Mouse (Mus musculus): Measurements from ENCODE around the gene Rnd1.
A peak's percentile ranks its signal among the peaks of the same experiment; 100 is the strongest.

The Rnd1 gene

GRCm38 (mm10) chr15:98640157-98640556, 37.1 kb downstream of the Rnd1 start:
- no peak for DNase-seq (ENCODE audit: low read depth, low spot score)

DNA sequence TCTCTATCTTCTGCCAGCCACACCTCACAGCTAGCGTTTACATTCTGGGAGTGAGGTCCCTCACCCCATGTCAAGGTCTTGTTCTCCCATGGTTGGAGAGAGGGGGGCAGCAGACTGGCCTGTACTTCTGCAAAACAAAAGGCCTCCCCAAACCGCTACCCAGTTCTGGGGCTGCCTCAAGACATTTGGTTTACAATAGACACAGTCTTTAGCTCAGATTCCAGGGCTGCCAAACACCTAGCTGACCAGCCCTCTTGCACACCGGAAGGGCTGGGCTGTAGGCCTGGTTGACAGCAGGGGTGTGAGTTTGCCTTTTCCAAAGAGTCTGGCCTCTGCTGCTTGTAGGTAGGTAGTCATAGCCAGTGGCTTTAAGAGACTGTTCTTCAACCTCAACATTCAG, 40.1 kb downstream of the Rnd1 start:
- no peak for DNase-seq (ENCODE audit: low read depth, low spot score)

DNA sequence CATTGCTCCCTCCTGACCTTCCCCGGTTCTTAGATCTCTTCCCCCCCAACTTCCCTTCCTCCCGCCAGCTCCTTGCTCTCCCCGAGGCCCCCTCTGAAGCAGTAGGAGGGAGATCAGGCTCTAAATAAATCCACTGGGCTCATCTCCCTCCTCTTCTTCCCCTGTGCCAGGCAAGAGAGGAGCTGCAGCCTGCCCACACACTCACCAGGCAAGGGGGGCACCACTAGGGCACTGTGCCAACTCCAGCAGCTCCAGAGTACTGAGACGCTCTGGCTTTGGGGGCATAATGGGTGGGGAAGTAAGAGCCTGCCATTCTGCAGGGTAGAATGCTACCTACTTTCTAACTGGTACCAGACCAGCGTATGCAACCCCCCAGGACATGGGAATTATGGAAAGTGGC, 40.7 kb downstream of the Rnd1 start:
- DNase-seq (ENCODE audit: low read depth, low spot score), result no peak

- DNase-seq (ENCODE audit: low read depth, low spot score), result no peak
Measured at GRCm38 (mm10) chr15:98635291-98635841, 41.9 kb downstream of the Rnd1 start.

GRCm38 (mm10) chr15:98634541-98635081, 42.6 kb downstream of the Rnd1 start:
- peak; percentile 50 for DNase-seq (ENCODE audit: low read depth, low spot score)

GRCm38 (mm10) chr15:98633822-98634470, 43.3 kb downstream of the Rnd1 start:
- DNase-seq (ENCODE audit: low read depth, low spot score), result peak; percentile 35

- DNase-seq (ENCODE audit: low read depth, low spot score), result peak; percentile 37
Measured at GRCm38 (mm10) chr15:98632921-98633320, 44.3 kb downstream of the Rnd1 start.

DNA sequence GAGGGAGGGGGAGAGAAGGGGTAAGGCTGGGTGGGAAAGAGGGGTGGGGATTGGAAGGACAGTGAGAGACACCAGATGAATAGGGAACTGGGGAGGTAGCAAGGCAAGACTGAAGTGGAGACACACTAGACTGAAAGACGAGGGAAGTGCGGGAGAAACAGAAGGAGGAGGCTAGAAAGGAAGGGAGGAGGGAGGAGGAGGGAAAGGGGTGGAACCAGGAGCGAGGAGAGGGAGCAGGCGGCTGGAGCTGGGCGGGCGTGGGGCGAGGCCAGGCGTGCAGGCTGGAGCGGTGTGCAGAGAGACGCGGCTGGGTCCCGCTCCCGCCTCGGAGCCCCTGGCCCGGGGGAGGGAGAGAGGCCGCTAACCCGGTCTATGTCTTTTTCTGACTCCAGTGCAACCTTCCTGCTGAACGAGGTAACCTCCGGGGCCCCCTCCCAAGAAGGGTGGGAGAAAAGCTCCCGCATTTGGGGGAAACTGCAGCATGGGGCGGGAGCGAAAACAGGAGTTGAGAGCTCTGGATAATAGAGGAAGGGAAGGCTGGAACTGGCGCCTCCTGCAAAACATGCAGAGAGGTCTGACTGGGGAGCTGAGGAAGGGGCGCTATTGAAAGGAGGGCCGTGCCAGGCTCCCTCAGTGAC, 45.0 kb downstream of the Rnd1 start:
- DNase-seq (ENCODE audit: low read depth, low spot score), result no peak

DNA sequence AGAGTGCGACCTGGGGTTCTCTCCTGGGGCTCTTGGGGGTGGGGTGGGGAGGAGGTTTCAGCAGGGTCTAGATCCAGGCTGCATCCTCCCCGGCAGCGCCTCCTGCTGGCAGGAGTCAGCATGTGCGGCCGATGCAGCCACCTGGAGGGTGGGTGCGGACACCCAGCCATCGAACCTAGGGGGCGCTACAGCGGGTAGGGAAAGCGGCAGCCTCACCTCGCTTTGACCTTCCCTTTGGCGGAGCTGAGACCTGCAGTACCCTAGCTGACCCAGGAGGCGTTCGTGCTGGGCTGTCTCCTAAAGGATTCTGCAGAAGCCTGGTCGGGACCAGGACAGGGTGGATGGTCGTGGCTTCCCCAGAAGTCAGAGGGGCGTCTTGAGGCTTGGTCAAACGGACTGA, 45.8 kb downstream of the Rnd1 start:
- peak; percentile 76 for DNase-seq (ENCODE audit: low read depth, low spot score)

GRCm38 (mm10) chr15:98630540-98630939, 46.7 kb downstream of the Rnd1 start, which contains the start of gene Cacnb3:
Gene Cacnb3, plus strand, starts transcription at chr15:98630840.
- no peak for DNase-seq (ENCODE audit: low read depth, low spot score)

DNA sequence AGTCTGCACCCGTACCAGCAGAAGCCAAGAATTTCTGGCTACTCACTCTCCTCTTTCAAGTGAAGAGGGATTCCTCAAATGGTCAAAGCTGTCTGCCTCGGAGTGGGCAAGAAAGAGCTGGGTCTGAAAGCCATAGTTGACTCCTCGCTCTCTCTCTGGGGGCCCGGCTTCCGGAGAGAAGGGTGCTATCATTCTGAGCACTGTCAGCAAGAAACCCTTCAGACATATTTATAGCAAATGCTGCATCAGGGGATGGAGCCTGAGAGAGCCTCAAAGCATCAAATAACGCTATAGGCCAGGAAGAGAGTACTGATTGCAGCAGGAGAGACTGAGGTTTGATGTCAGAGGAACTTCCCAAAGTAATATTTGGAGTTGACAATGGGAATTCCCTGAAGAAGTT, 47.8 kb downstream of the Rnd1 start:
- no peak for DNase-seq (ENCODE audit: low read depth, low spot score)

DNA sequence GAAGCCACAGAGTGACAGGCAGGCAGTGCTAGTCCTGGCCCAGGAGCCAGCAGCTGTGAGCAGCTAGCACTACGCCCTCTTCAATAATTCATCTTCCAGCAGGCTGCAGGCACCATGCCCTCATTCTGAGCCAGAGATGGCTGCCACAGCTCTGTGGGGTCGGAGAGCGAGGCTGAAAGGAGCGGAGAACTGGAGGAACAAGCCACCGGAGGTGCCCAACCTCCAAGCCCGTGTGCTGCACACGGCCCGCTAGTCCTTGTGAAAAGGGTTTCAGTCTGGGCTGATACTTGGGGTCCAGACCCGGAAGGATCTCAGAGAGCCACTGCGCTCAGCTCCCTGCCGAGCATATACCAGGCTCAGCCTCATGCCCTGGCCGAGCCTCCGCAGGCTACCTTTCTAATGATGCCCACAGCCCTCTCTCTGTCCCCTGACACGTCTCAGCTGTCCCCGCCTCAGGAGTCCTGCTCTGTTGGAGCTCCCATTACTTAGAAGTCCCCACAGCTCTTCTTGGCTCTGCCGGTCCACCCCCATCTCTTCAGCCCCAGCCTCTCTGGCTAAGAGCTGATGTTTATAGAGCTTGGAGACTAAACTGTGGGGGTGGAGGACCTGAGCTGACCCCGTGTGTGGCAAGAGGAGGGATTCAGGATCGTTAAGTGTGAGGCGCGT, 48.5 kb downstream of the Rnd1 start:
- no peak for DNase-seq (ENCODE audit: low read depth, low spot score)

DNA sequence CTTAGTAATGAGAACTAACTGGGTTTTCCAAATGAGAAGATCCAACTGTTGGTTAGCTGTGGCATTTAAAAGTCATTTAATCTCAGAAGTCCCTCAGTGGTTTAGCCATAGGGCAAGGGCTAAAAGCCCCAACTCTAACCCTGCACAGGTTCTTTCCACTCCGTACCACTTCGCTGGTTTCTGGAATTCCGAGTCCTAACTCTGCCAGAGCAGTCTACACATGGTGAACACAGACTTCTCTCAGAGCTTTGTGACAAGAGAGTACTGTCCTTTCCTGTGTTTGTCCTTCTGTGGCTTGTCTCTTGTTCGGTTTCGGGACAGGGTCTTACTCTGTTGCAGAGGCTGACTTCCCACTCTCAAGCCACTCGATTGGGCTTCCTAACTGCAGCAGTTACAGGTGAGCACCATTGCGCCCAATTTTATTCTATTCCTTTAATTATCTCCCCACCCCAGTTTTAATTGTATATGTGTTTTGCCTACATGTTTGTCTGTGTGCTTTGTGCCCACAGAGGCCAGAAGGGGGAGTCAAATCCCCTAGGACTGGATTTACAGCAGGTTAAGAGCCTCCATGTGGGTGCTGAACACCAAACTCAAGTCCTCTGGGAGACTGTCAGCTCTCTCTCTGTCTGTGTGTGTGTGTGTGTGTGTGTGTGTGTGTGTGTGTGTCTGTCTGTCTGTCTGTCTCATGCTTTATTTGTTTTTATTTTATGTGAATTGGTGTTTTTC, 50.6 kb downstream of the Rnd1 start:
- DNase-seq (ENCODE audit: low read depth, low spot score), result no peak

GRCm38 (mm10) chr15:98626078-98626477, 51.2 kb downstream of the Rnd1 start:
- no peak for DNase-seq (ENCODE audit: low read depth, low spot score)

DNA sequence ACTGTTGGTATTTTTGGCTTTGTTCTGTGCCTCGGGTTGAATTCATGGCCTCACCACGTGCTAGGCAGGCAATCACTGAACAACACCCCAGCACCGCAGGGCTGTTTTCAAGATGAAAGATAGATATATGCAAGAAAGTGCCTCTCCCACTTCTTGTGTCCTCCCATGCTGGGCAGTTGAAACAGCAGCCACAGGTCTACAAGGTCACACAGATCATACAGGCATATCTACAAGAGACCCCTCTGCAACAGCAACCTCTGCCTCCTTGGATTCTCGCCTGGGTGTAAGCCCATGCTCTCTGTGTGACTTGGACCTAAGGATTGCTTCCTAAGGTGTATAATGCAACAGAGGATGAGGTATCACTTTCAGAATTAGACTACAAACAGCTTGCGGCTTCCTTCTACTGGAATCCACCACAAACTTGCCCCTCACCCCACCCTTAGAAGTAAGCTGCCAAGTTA, 53.9 kb downstream of the Rnd1 start:
- DNase-seq (ENCODE audit: low read depth, low spot score), result no peak

- no peak for DNase-seq (ENCODE audit: low read depth, low spot score)
Measured at GRCm38 (mm10) chr15:98622721-98623120, 54.5 kb downstream of the Rnd1 start.

- DNase-seq (ENCODE audit: low read depth, low spot score), result no peak
Measured at GRCm38 (mm10) chr15:98622199-98622598, 55.1 kb downstream of the Rnd1 start.

DNA sequence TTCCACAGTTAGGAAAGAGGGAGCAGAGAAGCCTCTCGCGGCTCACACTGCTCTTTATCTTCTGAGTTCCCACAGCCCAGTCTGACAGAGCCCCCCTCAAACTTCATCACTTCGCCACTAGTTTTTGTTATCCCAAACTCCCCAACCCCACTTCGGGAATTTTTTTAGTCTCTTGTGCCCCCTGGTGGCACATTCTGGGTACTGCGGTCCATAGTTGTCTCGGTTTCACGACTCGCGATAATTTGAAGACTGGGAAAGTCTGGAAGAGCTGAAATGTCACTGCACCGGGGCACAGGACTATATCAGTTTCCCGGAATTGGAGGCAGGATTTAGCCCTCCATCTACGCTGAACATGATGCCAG, 60.1 kb downstream of the Rnd1 start:
- peak; percentile 48 for DNase-seq (ENCODE audit: low read depth, low spot score)

- no peak for DNase-seq (ENCODE audit: low read depth, low spot score)
Measured at GRCm38 (mm10) chr15:98616362-98617175, 60.7 kb downstream of the Rnd1 start.

- no peak for DNase-seq (ENCODE audit: low read depth, low spot score)
Measured at GRCm38 (mm10) chr15:98615751-98616150, 61.5 kb downstream of the Rnd1 start.

DNA sequence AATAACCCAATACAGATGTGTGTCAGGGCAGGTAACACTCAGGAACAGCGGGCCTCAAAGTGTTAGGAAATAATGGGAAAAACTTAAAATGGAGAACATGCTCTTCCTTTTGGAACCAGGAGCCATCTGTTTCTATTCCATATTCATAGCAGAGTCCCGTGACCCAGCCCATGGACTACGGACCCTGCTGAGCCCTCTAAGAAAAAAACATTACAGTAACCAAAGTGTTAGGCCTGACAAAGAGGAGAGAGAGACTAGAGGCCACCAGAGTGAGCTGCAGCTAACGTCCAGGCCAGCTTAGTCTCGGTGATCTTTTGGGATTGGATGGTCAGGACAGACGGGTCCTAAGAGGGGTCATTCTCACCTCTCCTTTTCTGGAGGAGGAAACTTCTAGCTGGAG, 62.3 kb downstream of the Rnd1 start:
- DNase-seq (ENCODE audit: low read depth, low spot score), result no peak
